Mouse (Mus musculus): Measurements from ENCODE around the gene Lig1. TPM values are rescaled to one million over a fixed set of nuclear protein-coding genes. Genes with fewer than 3 reads are reported as not detected.

The Lig1 gene
- polyA plus RNA-seq, 1 experiment from 2014 or later, result 137 TPM

DNA sequence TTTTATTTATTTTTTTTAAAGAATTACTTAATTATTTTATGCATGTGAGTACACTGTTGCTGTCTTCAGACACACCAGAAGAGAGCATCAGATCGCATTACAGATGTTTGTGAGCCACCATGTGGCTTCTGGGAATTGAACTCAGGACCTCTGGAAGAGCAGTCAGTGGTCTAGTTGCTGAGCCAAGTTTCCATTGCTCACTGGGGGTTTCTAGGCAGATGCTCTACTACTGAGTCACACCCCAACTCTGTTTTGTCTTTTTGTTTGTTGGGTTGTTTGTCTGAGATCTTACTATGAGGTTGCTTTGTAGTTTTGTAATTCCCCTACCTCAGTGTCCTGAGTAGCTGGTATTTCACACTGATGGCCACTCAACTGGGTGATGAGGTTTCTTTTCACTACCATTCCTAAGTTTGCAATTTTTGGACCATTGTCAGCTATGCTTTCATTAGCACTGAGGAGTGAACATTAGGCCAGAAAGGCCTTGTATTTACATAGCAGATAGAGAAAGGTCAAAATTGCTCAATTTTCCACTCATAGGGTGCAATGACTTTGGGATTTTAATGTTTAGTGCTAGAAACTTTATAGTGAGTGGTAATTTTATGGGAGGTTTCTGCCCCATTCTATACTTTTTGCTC, 13.1 kb downstream of the Lig1 start:
- no peak overlapping the region for H3K27ac ChIP-seq
- WGBS (ENCODE audit: insufficient replicate concordance), result 79% methylated on average over 1 of the region's 1 CpGs
- no peak overlapping the region for H3K4me3 ChIP-seq (replicated peaks)
- H3K4me1 ChIP-seq (replicated peaks), result no peaks in the 10 kb centered on the region
- ATAC-seq (ENCODE audit: low read depth), result no peak
- no peaks in the 10 kb centered on the region for H3K27me3 ChIP-seq
- no peak for DNase-seq
- no peak overlapping the region for H3K4me2 ChIP-seq
- no peak overlapping the region for H3K9ac ChIP-seq
- no peaks in the 10 kb centered on the region for H3K9me3 ChIP-seq (replicated peaks)
- peaks cover 100% of the 10 kb centered on the region for H3K36me3 ChIP-seq

- WGBS (ENCODE audit: insufficient replicate concordance), result 79% methylated on average over 2 of the region's 2 CpGs
- H3K27ac ChIP-seq, result no peak overlapping the region; the same call in 1 of the 2 replicates
- no peak overlapping the region for H3K9ac ChIP-seq
- H3K4me2 ChIP-seq, result no peak overlapping the region
- H3K9me3 ChIP-seq (replicated peaks), result no peaks in the 10 kb centered on the region
- DNase-seq, result no peak
- no peaks in the 10 kb centered on the region for H3K4me1 ChIP-seq (replicated peaks)
- peaks cover 100% of the 10 kb centered on the region for H3K36me3 ChIP-seq
- ATAC-seq (ENCODE audit: low read depth), result no peak
- no peak overlapping the region for H3K4me3 ChIP-seq (replicated peaks)
- H3K27me3 ChIP-seq, result no peaks in the 10 kb centered on the region
These were observed 14.3 kb downstream of the Lig1 start for GRCm38 (mm10) chr7:13291370-13291769.

DNA sequence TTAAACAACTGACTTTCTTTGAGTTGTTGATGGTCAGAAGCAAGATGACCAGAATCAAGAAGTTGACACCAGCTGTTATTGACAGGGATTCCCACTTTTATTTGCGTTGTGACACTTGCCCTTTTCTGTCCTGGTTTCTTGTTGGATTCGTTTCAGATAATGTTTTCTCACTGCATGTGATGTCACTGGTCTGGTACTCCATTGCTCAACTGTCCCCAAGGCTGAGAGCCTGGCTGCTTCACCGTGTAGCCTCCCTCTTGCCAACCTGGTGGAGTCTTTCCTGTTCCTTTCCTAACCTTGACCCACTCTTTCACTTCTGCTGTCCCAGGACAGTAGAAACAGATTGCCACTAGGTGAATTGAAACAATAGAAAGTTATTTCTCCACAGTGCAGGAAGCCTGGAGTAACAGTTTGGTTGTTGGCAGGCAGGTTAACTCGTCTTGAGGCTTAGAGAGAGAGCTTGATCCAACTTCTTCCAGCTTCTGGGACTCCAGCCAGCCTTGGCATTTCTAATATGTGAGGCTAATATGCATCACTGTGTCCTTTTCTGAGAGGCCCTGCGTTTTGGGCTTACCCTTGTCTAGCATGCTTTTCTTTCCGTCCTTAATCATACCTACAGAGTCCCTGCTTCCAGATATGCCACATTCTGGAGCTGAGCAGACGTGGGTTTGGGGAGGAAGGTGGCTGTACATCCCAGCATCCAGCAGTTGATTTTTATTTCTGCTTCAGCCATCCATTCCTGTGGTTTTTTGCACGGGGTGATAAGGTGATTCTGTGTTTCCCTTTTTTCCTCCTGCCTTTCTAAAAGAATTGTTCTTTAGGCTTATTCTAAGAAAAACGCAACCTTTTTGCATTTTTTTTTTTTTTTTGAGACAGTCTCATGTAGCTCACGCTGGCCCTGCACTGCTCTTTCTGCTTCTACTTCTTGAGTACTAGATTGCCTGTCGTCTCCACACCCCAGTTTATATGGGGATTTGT, 17.1 kb downstream of the Lig1 start:
- ATAC-seq (ENCODE audit: low read depth) (no peak), DNase-seq (no peak)
- H3K4me2 ChIP-seq, result no peak overlapping the region
- no peak overlapping the region for H3K4me3 ChIP-seq (replicated peaks)
- no peak overlapping the region for H3K9ac ChIP-seq
- H3K4me1 ChIP-seq (replicated peaks), result no peaks in the 10 kb centered on the region
- H3K36me3 ChIP-seq, result peaks cover 100% of the 10 kb centered on the region
- WGBS (ENCODE audit: insufficient replicate concordance), result 72% methylated on average over 11 of the region's 11 CpGs
- no peaks in the 10 kb centered on the region for H3K27me3 ChIP-seq
- H3K9me3 ChIP-seq (replicated peaks), result no peaks in the 10 kb centered on the region
- no peak overlapping the region for H3K27ac ChIP-seq

DNA sequence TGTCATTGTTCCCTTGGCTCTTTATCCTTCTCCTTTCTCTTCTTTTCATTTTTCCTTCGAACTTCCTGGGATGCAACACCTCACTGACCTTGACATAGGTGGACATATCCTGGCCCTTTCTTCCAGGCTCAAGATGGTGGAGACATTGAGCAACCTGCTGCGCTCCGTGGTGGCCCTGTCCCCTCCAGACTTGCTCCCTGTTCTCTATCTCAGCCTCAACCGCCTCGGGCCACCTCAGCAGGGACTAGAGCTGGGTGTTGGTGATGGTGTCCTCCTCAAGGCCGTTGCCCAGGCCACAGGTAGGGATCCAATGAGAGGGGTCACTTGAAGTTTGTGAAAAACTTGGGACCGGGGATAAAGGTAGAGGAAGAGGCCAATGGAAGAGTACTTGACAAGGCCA, 18.2 kb downstream of the Lig1 start:
- Histone ChIP-seq H3K27ac (no peak overlapping the region), H3K36me3 (peaks cover 100% of the 10 kb centered on the region), H3K4me3 (replicated peaks) (no peak overlapping the region), H3K27me3 (no peaks in the 10 kb centered on the region), H3K9me3 (replicated peaks) (no peaks in the 10 kb centered on the region), H3K4me1 (replicated peaks) (no peaks in the 10 kb centered on the region), H3K4me2 (no peak overlapping the region), H3K9ac (no peak overlapping the region)
- DNase-seq, result no peak
- no peak for ATAC-seq (ENCODE audit: low read depth)
- WGBS (ENCODE audit: insufficient replicate concordance), result 86% methylated on average over 7 of the region's 7 CpGs

DNA sequence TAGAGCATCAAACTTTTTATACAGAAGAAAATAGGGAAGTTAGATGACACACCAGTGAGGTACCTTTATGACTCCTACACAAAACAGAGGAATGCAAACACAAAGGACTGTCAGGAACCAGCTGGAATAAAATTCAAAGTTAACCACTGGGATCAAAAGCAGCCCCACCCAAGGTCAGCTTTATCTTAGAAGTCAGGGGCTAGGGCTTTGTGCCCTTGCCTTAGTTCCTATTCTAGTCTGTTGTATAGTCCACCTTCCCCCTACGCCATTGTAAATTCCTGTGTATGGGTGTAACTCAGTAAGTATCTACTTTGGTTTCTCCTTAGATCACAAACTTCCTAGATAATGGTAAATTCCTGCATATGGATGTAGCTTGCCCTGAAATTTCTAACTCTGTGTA, 20.6 kb downstream of the Lig1 start:
- no peak for ATAC-seq (ENCODE audit: low read depth)
- no peak overlapping the region for H3K4me3 ChIP-seq (replicated peaks)
- H3K4me2 ChIP-seq, result no peak overlapping the region
- H3K27me3 ChIP-seq, result no peaks in the 10 kb centered on the region
- H3K36me3 ChIP-seq, result peaks cover 100% of the 10 kb centered on the region
- no peak overlapping the region for H3K27ac ChIP-seq
- no peaks in the 10 kb centered on the region for H3K9me3 ChIP-seq (replicated peaks)
- H3K9ac ChIP-seq, result no peak overlapping the region
- H3K4me1 ChIP-seq (replicated peaks), result no peaks in the 10 kb centered on the region
- no peak for DNase-seq
- 76% methylated on average over 1 of the region's 1 CpGs for WGBS (ENCODE audit: insufficient replicate concordance)

- H3K36me3 ChIP-seq, result peaks cover 100% of the 10 kb centered on the region
- no peaks in the 10 kb centered on the region for H3K9me3 ChIP-seq (replicated peaks)
- H3K4me2 ChIP-seq, result no peak overlapping the region
- DNase-seq (no peak), ATAC-seq (ENCODE audit: low read depth) (no peak)
- no peak overlapping the region for H3K9ac ChIP-seq
- 91% methylated on average over 5 of the region's 5 CpGs for WGBS (ENCODE audit: insufficient replicate concordance)
- no peak overlapping the region for H3K27ac ChIP-seq
- H3K27me3 ChIP-seq, result no peaks in the 10 kb centered on the region
- H3K4me3 ChIP-seq (replicated peaks), result no peak overlapping the region
- no peaks in the 10 kb centered on the region for H3K4me1 ChIP-seq (replicated peaks)
These were observed 21.7 kb downstream of the Lig1 start for GRCm38 (mm10) chr7:13298821-13299220.

DNA sequence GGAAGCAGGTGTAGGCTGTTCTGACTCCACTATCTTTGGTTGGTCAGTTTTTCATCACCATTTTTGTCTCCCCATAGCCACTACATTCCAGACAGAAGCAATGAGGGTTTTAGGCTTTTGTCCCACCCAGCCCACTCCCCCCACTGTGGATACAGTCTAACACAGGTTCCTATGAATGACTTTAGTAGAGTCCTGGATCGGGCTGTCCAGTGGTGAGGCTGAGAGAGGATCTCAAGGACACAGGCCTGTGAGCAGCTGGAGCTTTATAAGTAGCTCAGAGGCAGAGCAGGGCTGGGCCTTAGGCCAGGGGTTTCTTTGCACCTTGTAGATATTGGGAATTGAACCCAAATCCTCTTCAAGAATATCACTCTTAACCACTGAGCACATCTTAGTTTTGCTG, 24.6 kb downstream of the Lig1 start:
- H3K36me3 ChIP-seq, result peaks cover 100% of the 10 kb centered on the region
- H3K4me2 ChIP-seq, result no peak overlapping the region
- 74% methylated on average over 1 of the region's 1 CpGs for WGBS (ENCODE audit: insufficient replicate concordance)
- H3K9ac ChIP-seq, result no peak overlapping the region
- H3K27ac ChIP-seq, result no peak overlapping the region
- no peaks in the 10 kb centered on the region for H3K27me3 ChIP-seq
- no peaks in the 10 kb centered on the region for H3K4me1 ChIP-seq (replicated peaks)
- DNase-seq, result no peak
- no peak for ATAC-seq (ENCODE audit: low read depth)
- no peak overlapping the region for H3K4me3 ChIP-seq (replicated peaks)
- no peaks in the 10 kb centered on the region for H3K9me3 ChIP-seq (replicated peaks)

DNA sequence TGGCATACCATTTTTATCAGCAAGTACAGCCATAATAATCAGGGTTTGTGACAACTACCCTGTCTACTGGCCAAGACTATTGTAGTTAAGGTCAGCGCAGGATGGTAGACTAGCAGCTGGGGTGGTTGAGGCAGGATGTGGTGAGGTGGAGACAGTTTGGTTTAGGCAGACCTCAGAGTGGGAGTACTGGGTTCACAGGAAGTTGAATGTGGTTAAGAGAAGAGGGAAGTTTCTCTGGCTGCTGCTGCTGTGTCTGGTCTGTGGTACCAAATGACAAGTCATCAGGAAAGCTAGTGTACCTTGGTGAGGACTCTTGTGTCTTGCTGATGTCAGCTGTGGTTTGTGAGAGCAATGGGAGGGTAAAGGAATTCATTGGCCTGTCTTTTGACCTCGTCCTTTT, 25.7 kb downstream of the Lig1 start:
- 41% methylated on average over 2 of the region's 2 CpGs for WGBS (ENCODE audit: insufficient replicate concordance)
- no peak overlapping the region for H3K9ac ChIP-seq
- H3K4me3 ChIP-seq (replicated peaks), result no peak overlapping the region
- ATAC-seq (ENCODE audit: low read depth) (peak; percentile 14; the same call in 1 of the 2 replicates), DNase-seq (no peak)
- no peak overlapping the region for H3K4me2 ChIP-seq
- H3K27ac ChIP-seq, result no peak overlapping the region
- H3K9me3 ChIP-seq (replicated peaks), result no peaks in the 10 kb centered on the region
- H3K36me3 ChIP-seq, result peaks cover 100% of the 10 kb centered on the region
- no peaks in the 10 kb centered on the region for H3K27me3 ChIP-seq
- H3K4me1 ChIP-seq (replicated peaks), result no peaks in the 10 kb centered on the region

DNA sequence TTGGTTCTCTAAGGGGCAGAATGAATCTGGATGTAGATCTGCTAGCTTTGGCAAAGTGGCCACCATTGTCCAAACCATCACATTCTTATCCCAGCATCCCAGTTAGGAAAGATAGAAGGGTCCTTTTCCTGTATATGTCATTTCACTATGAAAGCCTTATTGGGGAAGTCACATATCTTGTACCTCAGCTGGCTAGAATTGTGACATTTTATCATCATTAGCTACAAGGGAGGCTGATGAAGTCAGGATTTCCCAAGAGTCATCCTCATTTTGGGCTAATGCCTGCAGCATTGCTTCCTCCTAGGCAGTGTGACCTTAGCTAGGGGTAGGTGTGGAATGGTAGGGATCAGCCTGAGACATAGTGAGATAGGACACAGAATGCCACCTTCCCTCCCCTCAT, 26.3 kb downstream of the Lig1 start:
- Histone ChIP-seq H3K4me1 (replicated peaks) (no peaks in the 10 kb centered on the region; the same call in 1 of the 2 replicates), H3K27me3 (no peaks in the 10 kb centered on the region), H3K9me3 (replicated peaks) (no peaks in the 10 kb centered on the region), H3K9ac (no peak overlapping the region), H3K36me3 (peaks cover 100% of the 10 kb centered on the region), H3K4me3 (replicated peaks) (no peak overlapping the region), H3K4me2 (no peak overlapping the region), H3K27ac (no peak overlapping the region)
- ATAC-seq (ENCODE audit: low read depth) (no peak), DNase-seq (no peak)

DNA sequence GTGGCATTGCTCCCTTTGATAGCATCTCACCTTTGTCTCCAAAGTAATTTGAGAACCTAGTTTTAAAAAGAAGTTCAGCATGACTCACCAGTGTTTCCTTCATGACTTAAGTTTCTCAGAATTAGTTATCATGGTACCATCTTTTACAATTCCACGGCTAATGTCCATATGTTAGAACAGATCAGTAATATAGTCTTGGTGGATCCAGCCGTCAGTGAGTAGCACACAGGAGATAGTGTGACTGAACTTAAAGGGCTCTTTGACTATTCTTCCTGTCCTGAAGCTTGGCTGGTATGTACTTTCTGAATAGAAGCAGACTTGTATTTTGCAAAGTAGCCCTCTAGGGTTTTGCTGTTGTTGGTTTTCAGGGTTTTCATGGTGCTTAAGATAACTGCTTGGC, 32.3 kb downstream of the Lig1 start:
- Histone ChIP-seq H3K27ac (peak overlapping the region; percentile 43; the same call in 1 of the 2 replicates), H3K4me1 (replicated peaks) (peaks cover 30% of the 10 kb centered on the region)
- no peak for DNase-seq

DNA sequence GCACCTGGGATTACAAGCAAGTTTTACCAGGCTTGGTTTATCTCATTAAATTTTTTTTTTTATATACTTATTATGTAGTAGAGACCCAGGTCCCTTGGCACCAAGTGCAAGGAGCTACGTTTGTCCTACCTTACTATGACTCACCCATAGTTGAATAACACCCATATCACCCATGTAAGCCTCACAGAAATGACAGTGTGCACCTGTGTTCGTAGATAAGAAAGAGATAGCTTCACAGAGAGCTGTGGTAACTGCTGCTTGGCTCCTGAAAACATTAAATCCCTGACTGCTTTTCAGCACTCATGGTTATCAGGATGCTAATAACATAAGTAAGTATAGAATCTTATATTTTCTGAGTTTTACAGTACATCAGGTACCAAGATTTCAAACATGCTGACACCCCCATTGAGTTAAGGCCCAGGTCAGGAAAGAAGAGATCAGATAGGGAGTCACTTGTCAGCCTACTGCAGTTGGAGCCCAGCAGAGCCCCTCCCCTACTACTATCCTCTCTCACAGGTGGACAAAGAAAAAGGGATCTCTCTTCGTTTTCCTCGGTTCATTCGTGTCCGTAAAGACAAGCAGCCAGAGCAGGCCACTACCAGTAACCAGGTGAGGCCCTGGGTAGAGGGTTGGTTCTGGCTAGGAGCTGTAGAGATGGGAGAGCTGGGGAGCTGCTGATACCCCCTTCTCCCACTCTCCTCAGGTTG, 33.6 kb downstream of the Lig1 start:
- DNase-seq, result peak; percentile 22
- Histone ChIP-seq H3K9ac (no peak overlapping the region), H3K4me3 (replicated peaks) (no peak overlapping the region), H3K4me1 (replicated peaks) (peaks cover 30% of the 10 kb centered on the region), H3K27ac (peak overlapping the region; percentile 63), H3K36me3 (peaks cover 89% of the 10 kb centered on the region), H3K4me2 (peak overlapping the region; percentile 17; the same call in 1 of the 2 replicates), H3K9me3 (replicated peaks) (no peaks in the 10 kb centered on the region), H3K27me3 (no peaks in the 10 kb centered on the region)
- 49% methylated on average over 6 of the region's 6 CpGs for WGBS (ENCODE audit: insufficient replicate concordance)
- peak; percentile 89 for ATAC-seq (ENCODE audit: low read depth)

More for the DNA sequence above, 32.3 kb downstream of the Lig1 start:
- peaks cover 98% of the 10 kb centered on the region for H3K36me3 ChIP-seq
- no peak overlapping the region for H3K4me3 ChIP-seq (replicated peaks)
- H3K27me3 ChIP-seq, result no peaks in the 10 kb centered on the region
- no peak for ATAC-seq (ENCODE audit: low read depth)
- WGBS (ENCODE audit: insufficient replicate concordance), result 53% methylated on average over 2 of the region's 2 CpGs
- H3K4me2 ChIP-seq, result no peak overlapping the region
- no peak overlapping the region for H3K9ac ChIP-seq
- H3K9me3 ChIP-seq (replicated peaks), result no peaks in the 10 kb centered on the region

Data from liver, embryonic 13.5 days (tissue).